Mouse (Mus musculus) C3H10T1/2 (cell line): ENCODE data around the gene Gm3043. TPM values are rescaled to one million over a fixed set of nuclear protein-coding genes. Genes with fewer than 3 reads are reported as not detected.

ENCODE experiments used
- polyA plus RNA-seq, 2 experiments: library from polyadenylated mRNA; unstranded; fragments of >200 nt; fragmentation: generic; extraction: Trizol; gene quantifications; one replicate each; pipeline ENCODE4 v1.2.1; 2012; ENCODE audit warnings: missing spikeins in 2 of 2

The Gm3043 gene
- polyA plus RNA-seq: not detected

GRCm38 (mm10) chr14:3688483-3688882 is at the start of gene Gm3043:
Gm3043 (plus strand) TSS chr14:3688783.

GRCm38 (mm10) chr14:3651730-3652129 is 36.9 kb upstream of the Gm3043 start, which contains the start of gene Gm3020:
Gm3020 (plus strand) TSS chr14:3652030.

Other genes with a start within 250 kb of the Gm3043 start
- gene Gm10408, start 239.4 kb upstream of the Gm3043 start, polyA plus RNA-seq: not detected
- gene Gm3012, start 54.3 kb upstream of the Gm3043 start, polyA plus RNA-seq: not detected
- gene Gm3020, start 36.8 kb upstream of the Gm3043 start, polyA plus RNA-seq: not detected
- not detected for gene Gm3002, start 121.3 kb downstream of the Gm3043 start, polyA plus RNA-seq
- not detected for gene Gm3033, start 157.5 kb downstream of the Gm3043 start, polyA plus RNA-seq
- not detected for gene Gm2916, start 195.4 kb downstream of the Gm3043 start, polyA plus RNA-seq
- gene Gm3029, start 243.0 kb downstream of the Gm3043 start, polyA plus RNA-seq: not detected